ENCODE assay signal across 22 mouse cellular contexts in genomic region chr11:88389530-88389929, GRCm38 (mm10).
A peak's percentile ranks its signal among the peaks of the same experiment; 100 is the strongest.
DNase-seq lines count a peak whose midpoint lies in the region; ATAC-seq and TF ChIP-seq lines count a peak whose summit lies in the region.
"Had no signal": no experiment of that assay in that cellular context is flagged by ENCODE, and none has a peak within 500 bp of the region (broad histone marks: within the 10 kb centered on the region; RNA-seq: fewer than 3 reads in every experiment).

No protein-coding gene starts in this region.

- H3K27me3 ChIP-seq in embryonic facial prominence, embryonic 14.5 days (replicated peaks; ENCODE audit: control insufficient read depth, insufficient read depth, low read length) = no peaks in the 10 kb centered on the region
- no peaks in the 10 kb centered on the region for H3K27me3 ChIP-seq in embryonic facial prominence, embryonic 10.5 days (replicated peaks; ENCODE audit: low read depth, poor library complexity, severe bottlenecking)
- H3K27me3 ChIP-seq in midbrain, embryonic 13.5 days = no peaks in the 10 kb centered on the region
- H3K27me3 ChIP-seq in midbrain, embryonic 11.5 days (ENCODE audit: control insufficient read depth, insufficient read depth, low read length) = no peaks in the 10 kb centered on the region
- no peaks in the 10 kb centered on the region for H3K27me3 ChIP-seq in hindbrain, embryonic 10.5 days (ENCODE audit: insufficient read depth, poor library complexity, severe bottlenecking)
- no peaks in the 10 kb centered on the region for H3K27me3 ChIP-seq in hindbrain, postnatal 0 days (ENCODE audit: insufficient read depth, low read length)
- H3K27me3 ChIP-seq: heart, embryonic 13.5 days; Patski; stomach, embryonic 15.5 days had no signal

- no peaks in the 10 kb centered on the region for H3K9me3 ChIP-seq in embryonic facial prominence, embryonic 14.5 days (ENCODE audit: control insufficient read depth, low read length)
- H3K9me3 ChIP-seq in embryonic facial prominence, embryonic 10.5 days = no peaks in the 10 kb centered on the region
- no peaks in the 10 kb centered on the region for H3K9me3 ChIP-seq in midbrain, embryonic 13.5 days
- H3K9me3 ChIP-seq in midbrain, embryonic 11.5 days (ENCODE audit: control insufficient read depth, low read length) = no peaks in the 10 kb centered on the region
- H3K9me3 ChIP-seq in hindbrain, embryonic 10.5 days = no peaks in the 10 kb centered on the region
- no peaks in the 10 kb centered on the region for H3K9me3 ChIP-seq in hindbrain, postnatal 0 days (ENCODE audit: low read length)
- H3K9me3 ChIP-seq: heart, embryonic 13.5 days; stomach, embryonic 15.5 days had no signal

- peaks cover 3% of the 10 kb centered on the region; the same call in 1 of the 2 replicates for H3K4me1 ChIP-seq in embryonic facial prominence, embryonic 14.5 days (ENCODE audit: control insufficient read depth, insufficient read depth, low read length)
- H3K4me1 ChIP-seq in embryonic facial prominence, embryonic 10.5 days = peaks cover 6% of the 10 kb centered on the region
- H3K4me1 ChIP-seq in midbrain, embryonic 13.5 days (replicated peaks) = peaks cover 40% of the 10 kb centered on the region
- H3K4me1 ChIP-seq in midbrain, embryonic 11.5 days (ENCODE audit: control insufficient read depth, insufficient read depth, low read length) = 0 out of 2 replicates have a peak, but pooled peaks cover 3% of the 10 kb centered on the region
- H3K4me1 ChIP-seq in hindbrain, embryonic 10.5 days (replicated peaks) = peaks cover 23% of the 10 kb centered on the region
- peaks cover 7% of the 10 kb centered on the region; the same call in 1 of the 2 replicates for H3K4me1 ChIP-seq in hindbrain, postnatal 0 days (ENCODE audit: insufficient read depth, low read length)

- no peak overlapping the region for H3K4me3 ChIP-seq in embryonic facial prominence, embryonic 14.5 days (ENCODE audit: low read depth, low read length)
- no peak overlapping the region for H3K4me3 ChIP-seq in embryonic facial prominence, embryonic 10.5 days
- H3K4me3 ChIP-seq in midbrain, embryonic 13.5 days (replicated peaks) = no peak overlapping the region
- no peak overlapping the region for H3K4me3 ChIP-seq in midbrain, embryonic 11.5 days (ENCODE audit: low read depth, low read length)
- H3K4me3 ChIP-seq in hindbrain, embryonic 10.5 days = no peak overlapping the region
- no peak overlapping the region for H3K4me3 ChIP-seq in hindbrain, postnatal 0 days (ENCODE audit: low read length)
- H3K4me3 ChIP-seq: heart, embryonic 13.5 days; stomach, embryonic 15.5 days had no signal

- DNase-seq in embryonic facial prominence, embryonic 14.5 days (ENCODE audit: low spot score) = peak; percentile 58
- DNase-seq in embryonic facial prominence, embryonic 10.5 days (ENCODE audit: low spot score) = no peak
- no peak for DNase-seq in midbrain, embryonic 11.5 days (ENCODE audit: low spot score, missing footprints)
- no peak for DNase-seq in hindbrain, embryonic 10.5 days (ENCODE audit: low spot score)
- DNase-seq in hindbrain, postnatal 0 days (ENCODE audit: low spot score) = peak; percentile 38
- DNase-seq in lung, adult 18-20 months = no peak
- DNase-seq in adrenal gland, postnatal 10 days = no peak
- DNase-seq: adrenal gland, postnatal 14 days; cerebellum, adult 11-12 months; cerebellum, postnatal 25 days; embryo, embryonic 11 days; kidney, adult 9 months; kidney, postnatal 36 days; layer of hippocampus, adult 9-11 months; lung, adult 2 months; lung, postnatal 36 days; thymus, adult 2 months had no signal

- H3K36me3 ChIP-seq in embryonic facial prominence, embryonic 14.5 days (ENCODE audit: control insufficient read depth, insufficient read depth, low read length) = peaks cover 18% of the 10 kb centered on the region; the same call in 1 of the 2 replicates
- H3K36me3 ChIP-seq in embryonic facial prominence, embryonic 10.5 days (replicated peaks) = peaks cover 73% of the 10 kb centered on the region
- H3K36me3 ChIP-seq in midbrain, embryonic 13.5 days = peaks cover 28% of the 10 kb centered on the region
- H3K36me3 ChIP-seq in midbrain, embryonic 11.5 days (ENCODE audit: control insufficient read depth, insufficient read depth, low read length) = peaks cover 5% of the 10 kb centered on the region; the same call in 1 of the 2 replicates
- H3K36me3 ChIP-seq in hindbrain, embryonic 10.5 days = peaks cover 78% of the 10 kb centered on the region
- no peaks in the 10 kb centered on the region for H3K36me3 ChIP-seq in hindbrain, postnatal 0 days (ENCODE audit: insufficient read depth, low read length)
- H3K36me3 ChIP-seq: stomach, embryonic 15.5 days had no signal

- TF ChIP-seq CTCF in hindbrain, postnatal 0 days (IDR thresholded peaks at IDR 0.05; ENCODE audit: low read depth) = no peak

- H3K9ac ChIP-seq in embryonic facial prominence, embryonic 14.5 days (ENCODE audit: low read depth, low read length) = no peak overlapping the region
- no peak overlapping the region for H3K9ac ChIP-seq in midbrain, embryonic 13.5 days (replicated peaks)
- no peak overlapping the region for H3K9ac ChIP-seq in midbrain, embryonic 11.5 days (ENCODE audit: low read length)
- H3K9ac ChIP-seq in hindbrain, postnatal 0 days (replicated peaks; ENCODE audit: low read length) = no peak overlapping the region
- H3K9ac ChIP-seq: heart, embryonic 13.5 days; stomach, embryonic 15.5 days had no signal

- H3K27ac ChIP-seq in embryonic facial prominence, embryonic 14.5 days (replicated peaks; ENCODE audit: low read depth, low read length) = no peak overlapping the region
- no peak overlapping the region for H3K27ac ChIP-seq in embryonic facial prominence, embryonic 10.5 days (replicated peaks)
- peak overlapping the region; percentile 52 for H3K27ac ChIP-seq in midbrain, embryonic 13.5 days
- H3K27ac ChIP-seq in midbrain, embryonic 11.5 days (ENCODE audit: low read depth, low read length) = no peak overlapping the region
- 0 out of 2 replicates have a peak overlapping the region, but pooled peaks have one; percentile 24 for H3K27ac ChIP-seq in hindbrain, embryonic 10.5 days
- H3K27ac ChIP-seq in hindbrain, postnatal 0 days = no peak overlapping the region
- H3K27ac ChIP-seq: heart, embryonic 13.5 days; stomach, embryonic 15.5 days had no signal

- no peak overlapping the region for H3K4me2 ChIP-seq in embryonic facial prominence, embryonic 14.5 days (ENCODE audit: low read depth, low read length)
- H3K4me2 ChIP-seq in midbrain, embryonic 13.5 days (replicated peaks) = no peak overlapping the region
- H3K4me2 ChIP-seq in midbrain, embryonic 11.5 days = no peak overlapping the region
- H3K4me2 ChIP-seq in hindbrain, postnatal 0 days (ENCODE audit: low read depth, low read length) = no peak overlapping the region
- H3K4me2 ChIP-seq: heart, embryonic 13.5 days; liver, embryonic 11.5 days; stomach, embryonic 15.5 days had no signal

- WGBS in embryonic facial prominence, embryonic 14.5 days = 90% methylated on average over 6 of the region's 6 CpGs
- 89% methylated on average over 6 of the region's 6 CpGs for WGBS in embryonic facial prominence, embryonic 10.5 days
- 71% methylated on average over 6 of the region's 6 CpGs for WGBS in midbrain, embryonic 13.5 days
- whole genome bisulfite sequencing in midbrain, embryonic 11.5 days = over 99% methylated on average over 6 of the region's 6 CpGs
- WGBS in hindbrain, embryonic 10.5 days = 92% methylated on average over 6 of the region's 6 CpGs
- 37% methylated on average over 6 of the region's 6 CpGs for WGBS in hindbrain, postnatal 0 days

- ATAC-seq in embryonic facial prominence, embryonic 14.5 days (ENCODE audit: low read depth) = peak; percentile 30; the same call in 1 of the 2 replicates
- ATAC-seq in midbrain, embryonic 13.5 days = peak; percentile 60
- no peak for ATAC-seq in midbrain, embryonic 11.5 days (ENCODE audit: low FRiP score)
- no peak for ATAC-seq in hindbrain, postnatal 0 days
- ATAC-seq: Patski had no signal

Comparison
In these comparisons a context has a peak if more than half of its experiments do, and no peak if none do; other contexts are left out.
1. ATAC-seq: peak in embryonic facial prominence, embryonic 14.5 days (single experiment) and midbrain, embryonic 13.5 days (single experiment); none in midbrain, embryonic 11.5 days (single experiment) and hindbrain, postnatal 0 days (single experiment).
2. DNase-seq: peak in embryonic facial prominence, embryonic 14.5 days (single experiment) and hindbrain, postnatal 0 days (single experiment); none in embryonic facial prominence, embryonic 10.5 days (single experiment), midbrain, embryonic 11.5 days (single experiment), hindbrain, embryonic 10.5 days (single experiment), lung, adult 18-20 months (0 of 2) and adrenal gland, postnatal 10 days (single experiment).
3. H3K27ac ChIP-seq: peak in midbrain, embryonic 13.5 days (single experiment) and hindbrain, embryonic 10.5 days (single experiment); none in embryonic facial prominence, embryonic 14.5 days (single experiment), embryonic facial prominence, embryonic 10.5 days (single experiment), midbrain, embryonic 11.5 days (single experiment) and hindbrain, postnatal 0 days (single experiment).